Mouse (Mus musculus): ENCODE data around the gene Nfia. TPM values are rescaled to one million over a fixed set of nuclear protein-coding genes. Genes with fewer than 3 reads are reported as not detected.

Nfia gene
- polyA plus RNA-seq, 1 experiment from 2014 or later, result 9.9 TPM

GRCm38 (mm10) chr4:97939492-97939891 is 167.0 kb downstream of the Nfia start:
- H3K4me3 ChIP-seq (ENCODE audit: low read depth, low read length), result no peak overlapping the region
- H3K27ac ChIP-seq (ENCODE audit: low read depth), result 0 out of 2 replicates have a peak overlapping the region, but pooled peaks have one; percentile 22
- no peaks in the 10 kb centered on the region for H3K36me3 ChIP-seq (replicated peaks; ENCODE audit: insufficient read depth, low read length)
- ATAC-seq (no peak), DNase-seq (no peak)
- no peak for TF ChIP-seq EP300 (IDR thresholded peaks at IDR 0.05; ENCODE audit: low read depth)
- WGBS (ENCODE audit: insufficient replicate concordance), result 72% methylated on average over 4 of the region's 4 CpGs
- H3K27me3 ChIP-seq (ENCODE audit: insufficient read depth, low read length), result no peaks in the 10 kb centered on the region
- peaks cover 6% of the 10 kb centered on the region; the same call in 1 of the 2 replicates for H3K4me1 ChIP-seq (ENCODE audit: insufficient read depth)
- no peak overlapping the region for H3K4me2 ChIP-seq (ENCODE audit: low read depth, low read length)
- H3K9me3 ChIP-seq (ENCODE audit: low read length), result no peaks in the 10 kb centered on the region
- no peak overlapping the region for H3K9ac ChIP-seq (replicated peaks)

GRCm38 (mm10) chr4:97939920-97940520 is 167.5 kb downstream of the Nfia start:
- Histone ChIP-seq H3K4me2 (ENCODE audit: low read depth, low read length) (no peak overlapping the region), H3K4me1 (ENCODE audit: insufficient read depth) (peaks cover 4% of the 10 kb centered on the region; the same call in 1 of the 2 replicates), H3K4me3 (ENCODE audit: low read depth, low read length) (no peak overlapping the region), H3K27me3 (ENCODE audit: insufficient read depth, low read length) (no peaks in the 10 kb centered on the region), H3K9me3 (ENCODE audit: low read length) (no peaks in the 10 kb centered on the region), H3K27ac (ENCODE audit: low read depth) (no peak overlapping the region), H3K9ac (replicated peaks) (no peak overlapping the region), H3K36me3 (replicated peaks; ENCODE audit: insufficient read depth, low read length) (no peaks in the 10 kb centered on the region)
- no peak for TF ChIP-seq CTCF (IDR thresholded peaks at IDR 0.05; ENCODE audit: low read depth)
- TF ChIP-seq EP300 (IDR thresholded peaks at IDR 0.05; ENCODE audit: low read depth), result no peak
- DNase-seq (no peak), ATAC-seq (no peak)
- WGBS (ENCODE audit: insufficient replicate concordance), result 76% methylated on average over 4 of the region's 4 CpGs

- WGBS (ENCODE audit: insufficient replicate concordance), result 87% methylated on average over 8 of the region's 8 CpGs
- DNase-seq (no peak), ATAC-seq (no peak)
- Histone ChIP-seq H3K27me3 (ENCODE audit: insufficient read depth, low read length) (no peaks in the 10 kb centered on the region), H3K4me1 (ENCODE audit: insufficient read depth) (peaks cover 4% of the 10 kb centered on the region; the same call in 1 of the 2 replicates), H3K27ac (ENCODE audit: low read depth) (no peak overlapping the region), H3K9ac (replicated peaks) (no peak overlapping the region), H3K4me2 (ENCODE audit: low read depth, low read length) (no peak overlapping the region), H3K4me3 (ENCODE audit: low read depth, low read length) (no peak overlapping the region), H3K9me3 (ENCODE audit: low read length) (no peaks in the 10 kb centered on the region), H3K36me3 (replicated peaks; ENCODE audit: insufficient read depth, low read length) (no peaks in the 10 kb centered on the region)
- TF ChIP-seq CTCF (IDR thresholded peaks at IDR 0.05; ENCODE audit: low read depth) (no peak), EP300 (IDR thresholded peaks at IDR 0.05; ENCODE audit: low read depth) (no peak)
Observed at GRCm38 (mm10) chr4:97941616-97942015, 169.1 kb downstream of the Nfia start.

- 89% methylated on average over 2 of the region's 2 CpGs for WGBS (ENCODE audit: insufficient replicate concordance)
- ATAC-seq, result no peak
- TF ChIP-seq EP300 (IDR thresholded peaks at IDR 0.05; ENCODE audit: low read depth) (no peak), CTCF (IDR thresholded peaks at IDR 0.05; ENCODE audit: low read depth) (no peak)
Observed at GRCm38 (mm10) chr4:97944309-97944708, 171.8 kb downstream of the Nfia start.

GRCm38 (mm10) chr4:97947484-97947883 is 174.9 kb downstream of the Nfia start:
- DNase-seq (no peak), ATAC-seq (no peak)
- Histone ChIP-seq H3K36me3 (replicated peaks; ENCODE audit: insufficient read depth, low read length) (no peaks in the 10 kb centered on the region), H3K9me3 (ENCODE audit: low read length) (no peaks in the 10 kb centered on the region), H3K4me2 (ENCODE audit: low read depth, low read length) (no peak overlapping the region), H3K27me3 (ENCODE audit: insufficient read depth, low read length) (no peaks in the 10 kb centered on the region), H3K9ac (replicated peaks) (no peak overlapping the region), H3K4me3 (ENCODE audit: low read depth, low read length) (no peak overlapping the region), H3K27ac (ENCODE audit: low read depth) (no peak overlapping the region), H3K4me1 (ENCODE audit: insufficient read depth) (peaks cover 4% of the 10 kb centered on the region)
- TF ChIP-seq EP300 (IDR thresholded peaks at IDR 0.05; ENCODE audit: low read depth) (no peak), CTCF (IDR thresholded peaks at IDR 0.05; ENCODE audit: low read depth) (no peak)
- WGBS (ENCODE audit: insufficient replicate concordance), result 82% methylated on average over 5 of the region's 5 CpGs

More at GRCm38 (mm10) chr4:97944309-97944708, 171.8 kb downstream of the Nfia start:
- peaks cover 4% of the 10 kb centered on the region for H3K4me1 ChIP-seq (ENCODE audit: insufficient read depth)
- no peak overlapping the region for H3K4me2 ChIP-seq (ENCODE audit: low read depth, low read length)
- no peaks in the 10 kb centered on the region for H3K9me3 ChIP-seq (ENCODE audit: low read length)
- no peak overlapping the region for H3K4me3 ChIP-seq (ENCODE audit: low read depth, low read length)
- no peak overlapping the region for H3K9ac ChIP-seq (replicated peaks)
- no peaks in the 10 kb centered on the region for H3K27me3 ChIP-seq (ENCODE audit: insufficient read depth, low read length)
- no peaks in the 10 kb centered on the region for H3K36me3 ChIP-seq (replicated peaks; ENCODE audit: insufficient read depth, low read length)
- no peak for DNase-seq
- no peak overlapping the region for H3K27ac ChIP-seq (ENCODE audit: low read depth)

GRCm38 (mm10) chr4:97948250-97948649 is 175.7 kb downstream of the Nfia start:
- 65% methylated on average over 8 of the region's 8 CpGs for WGBS (ENCODE audit: insufficient replicate concordance)
- H3K27me3 ChIP-seq (ENCODE audit: insufficient read depth, low read length), result no peaks in the 10 kb centered on the region
- DNase-seq, result no peak
- no peak for ATAC-seq
- H3K27ac ChIP-seq (ENCODE audit: low read depth), result no peak overlapping the region
- H3K4me2 ChIP-seq (ENCODE audit: low read depth, low read length), result no peak overlapping the region
- H3K36me3 ChIP-seq (replicated peaks; ENCODE audit: insufficient read depth, low read length), result no peaks in the 10 kb centered on the region
- TF ChIP-seq EP300 (IDR thresholded peaks at IDR 0.05; ENCODE audit: low read depth), result no peak
- H3K9me3 ChIP-seq (ENCODE audit: low read length), result no peaks in the 10 kb centered on the region
- H3K4me3 ChIP-seq (ENCODE audit: low read depth, low read length), result no peak overlapping the region
- H3K9ac ChIP-seq (replicated peaks), result no peak overlapping the region
- peaks cover 4% of the 10 kb centered on the region for H3K4me1 ChIP-seq (ENCODE audit: insufficient read depth)
